Comparison of ENCODE assay signal across 9 mouse cellular contexts in genomic region chr2:25177685-25178084, GRCm38 (mm10). TPM values are rescaled to one million over a fixed set of nuclear protein-coding genes. Genes with fewer than 3 reads are reported as not detected.
DNase-seq lines count a peak whose midpoint lies in the region; ATAC-seq and TF ChIP-seq lines count a peak whose summit lies in the region.
"Had no signal": no experiment of that assay in that cellular context is flagged by ENCODE, and none has a peak within 500 bp of the region (broad histone marks: within the 10 kb centered on the region; RNA-seq: fewer than 3 reads in every experiment).

No protein-coding gene starts in this region.

- no peak for ATAC-seq in heart, embryonic 13.5 days (ENCODE audit: extremely low read depth, insufficient number of reproducible peaks, low FRiP score, low TSS enrichment)
- ATAC-seq in kidney, postnatal 0 days (replicated peaks; ENCODE audit: low FRiP score, low read depth), result peak; percentile 27; the same call in 1 of the 2 replicates
- ATAC-seq in midbrain, embryonic 12.5 days (ENCODE audit: low FRiP score, low read depth), result peak; percentile 14

- no peak overlapping the region for H3K4me3 ChIP-seq in heart, embryonic 13.5 days
- no peak overlapping the region for H3K4me3 ChIP-seq in kidney, postnatal 0 days (replicated peaks; ENCODE audit: low read depth, low read length)
- peak overlapping the region; percentile 25 for H3K4me3 ChIP-seq in midbrain, embryonic 12.5 days

- peak overlapping the region; percentile 67 for H3K27ac ChIP-seq in heart, embryonic 13.5 days (replicated peaks)
- H3K27ac ChIP-seq in kidney, postnatal 0 days, result peak overlapping the region; percentile 68
- H3K27ac ChIP-seq in midbrain, embryonic 12.5 days (replicated peaks), result peak overlapping the region; percentile 85

- H3K9ac ChIP-seq in heart, embryonic 13.5 days, result peak overlapping the region; percentile 52
- no peak overlapping the region for H3K9ac ChIP-seq in kidney, postnatal 0 days (ENCODE audit: low read depth, low read length)
- peak overlapping the region; percentile 51 for H3K9ac ChIP-seq in midbrain, embryonic 12.5 days (replicated peaks)

- peaks cover 71% of the 10 kb centered on the region for H3K27me3 ChIP-seq in heart, embryonic 13.5 days (replicated peaks)
- H3K27me3 ChIP-seq in kidney, postnatal 0 days (ENCODE audit: insufficient read depth, low read length), result no peaks in the 10 kb centered on the region
- H3K27me3 ChIP-seq in midbrain, embryonic 12.5 days, result 0 out of 2 replicates have a peak, but pooled peaks cover 12% of the 10 kb centered on the region

- H3K36me3 ChIP-seq in heart, embryonic 13.5 days, result no peaks in the 10 kb centered on the region
- no peaks in the 10 kb centered on the region for H3K36me3 ChIP-seq in kidney, postnatal 0 days (ENCODE audit: insufficient read depth, low read length)
- H3K36me3 ChIP-seq in midbrain, embryonic 12.5 days, result no peaks in the 10 kb centered on the region

- H3K9me3 ChIP-seq in heart, embryonic 13.5 days, result no peaks in the 10 kb centered on the region
- H3K9me3 ChIP-seq in kidney, postnatal 0 days (replicated peaks; ENCODE audit: low read length), result no peaks in the 10 kb centered on the region
- no peaks in the 10 kb centered on the region for H3K9me3 ChIP-seq in midbrain, embryonic 12.5 days

- 11% methylated on average over 6 of the region's 6 CpGs for WGBS in heart, embryonic 13.5 days
- WGBS in kidney, postnatal 0 days, result 2% methylated on average over 6 of the region's 6 CpGs
- WGBS in midbrain, embryonic 12.5 days, result under 1% methylated on average over 6 of the region's 6 CpGs

- H3K4me2 ChIP-seq in heart, embryonic 13.5 days, result peak overlapping the region; percentile 14
- H3K4me2 ChIP-seq in kidney, postnatal 0 days (ENCODE audit: low read length), result peak overlapping the region; percentile 4; the same call in 1 of the 2 replicates
- peak overlapping the region; percentile 42 for H3K4me2 ChIP-seq in midbrain, embryonic 12.5 days (replicated peaks)

- no peak for TF ChIP-seq CTCF in kidney, postnatal 0 days (IDR thresholded peaks at IDR 0.05; ENCODE audit: low read depth)

- peaks cover 58% of the 10 kb centered on the region for H3K4me1 ChIP-seq in heart, embryonic 13.5 days
- peaks cover 32% of the 10 kb centered on the region for H3K4me1 ChIP-seq in kidney, postnatal 0 days (replicated peaks; ENCODE audit: insufficient read depth, low read length)
- peaks cover 62% of the 10 kb centered on the region for H3K4me1 ChIP-seq in midbrain, embryonic 12.5 days

- peak; percentile 53 for DNase-seq in adrenal gland, postnatal 14 days
- DNase-seq in adrenal gland, adult 8-10 months, result no peak
- peak; percentile 56 for DNase-seq in brain, adult 2 months (ENCODE audit: low read depth, low spot score)
- peak; percentile 79 for DNase-seq in kidney, postnatal 0 days (ENCODE audit: low spot score)
- DNase-seq in urinary bladder, adult 18-20 months (ENCODE audit: low spot score in 2 of 2), result no peak
- DNase-seq in spleen, postnatal 14 days (ENCODE audit: low spot score in 2 of 2), result no peak

RNA-seq across cellular contexts. Expression of gene Nrarp, which starts 2.9 kb away (rescaled TPM):
- total RNA-seq in adrenal gland, postnatal 14 days (2021), result 8.7 and 9.5 TPM in 2 replicates
- 1 to 10 TPM; 2.4 to 3.5 (median 2.7) TPM for total RNA-seq in adrenal gland, adult 8-10 months (2022)
- polyA plus RNA-seq in heart, embryonic 13.5 days (2015; fragmentation: Nextera tagmentation; extraction: Ambion mirVana), result 7.7 and 8.2 TPM in 2 replicates
- polyA plus RNA-seq in kidney, postnatal 0 days (2015; fragmentation: Nextera tagmentation; extraction: Ambion mirVana), result 19.9 and 21.6 TPM in 2 replicates
- 91.2 and 92.1 TPM in 2 replicates for polyA plus RNA-seq in midbrain, embryonic 12.5 days (2016; fragmentation: Nextera tagmentation; extraction: Ambion mirVana)

RNA-seq across cellular contexts. Expression of gene Tor4a, which starts 19.0 kb away (rescaled TPM):
- total RNA-seq in adrenal gland, postnatal 14 days (2021), result 13.9 and 21.3 TPM in 2 replicates
- 10 to 100 TPM; 27.4 to 35.0 (median 31.7) TPM for total RNA-seq in adrenal gland, adult 8-10 months (2022)
- 6.4 and 6.9 TPM in 2 replicates for polyA plus RNA-seq in heart, embryonic 13.5 days (2015; fragmentation: Nextera tagmentation; extraction: Ambion mirVana)
- 10.8 and 12.0 TPM in 2 replicates for polyA plus RNA-seq in kidney, postnatal 0 days (2015; fragmentation: Nextera tagmentation; extraction: Ambion mirVana)
- 1.4 and 1.6 TPM in 2 replicates for polyA plus RNA-seq in midbrain, embryonic 12.5 days (2016; fragmentation: Nextera tagmentation; extraction: Ambion mirVana)

RNA-seq across cellular contexts. Expression of gene Nelfb, which starts 33.6 kb away (rescaled TPM):
- total RNA-seq in adrenal gland, postnatal 14 days (2021), result 41.6 and 47.1 TPM in 2 replicates
- 10 to 100 TPM; 59.6 to 74.9 (median 68.6) TPM for total RNA-seq in adrenal gland, adult 8-10 months (2022)
- 68.8 and 72.8 TPM in 2 replicates for polyA plus RNA-seq in heart, embryonic 13.5 days (2015; fragmentation: Nextera tagmentation; extraction: Ambion mirVana)
- 74.0 and 82.3 TPM in 2 replicates for polyA plus RNA-seq in kidney, postnatal 0 days (2015; fragmentation: Nextera tagmentation; extraction: Ambion mirVana)
- polyA plus RNA-seq in midbrain, embryonic 12.5 days (2016; fragmentation: Nextera tagmentation; extraction: Ambion mirVana), result 118 and 123 TPM in 2 replicates

RNA-seq across cellular contexts. Expression of gene Stpg3, which starts 36.8 kb away (rescaled TPM):
- total RNA-seq in adrenal gland, postnatal 14 days (2021), result not detected in 2 replicates
- not detected for total RNA-seq in adrenal gland, adult 8-10 months (2022)
- polyA plus RNA-seq in heart, embryonic 13.5 days (2015; fragmentation: Nextera tagmentation; extraction: Ambion mirVana), result not detected in 2 replicates
- 0.29 and 0.43 TPM in 2 replicates for polyA plus RNA-seq in kidney, postnatal 0 days (2015; fragmentation: Nextera tagmentation; extraction: Ambion mirVana)
- polyA plus RNA-seq in midbrain, embryonic 12.5 days (2016; fragmentation: Nextera tagmentation; extraction: Ambion mirVana), result not detected in 2 replicates

RNA-seq across cellular contexts. Expression of gene Fam166a, which starts 40.9 kb away (rescaled TPM):
- not detected in 2 replicates for total RNA-seq in adrenal gland, postnatal 14 days (2021)
- under 1 TPM in 1 of 4 experiments, not detected in 3; 0.27 TPM for total RNA-seq in adrenal gland, adult 8-10 months (2022)
- not detected in 2 replicates for polyA plus RNA-seq in heart, embryonic 13.5 days (2015; fragmentation: Nextera tagmentation; extraction: Ambion mirVana)
- 0.28 and 0.62 TPM in 2 replicates for polyA plus RNA-seq in kidney, postnatal 0 days (2015; fragmentation: Nextera tagmentation; extraction: Ambion mirVana)
- 0.21 and 1.6 TPM in 2 replicates for polyA plus RNA-seq in midbrain, embryonic 12.5 days (2016; fragmentation: Nextera tagmentation; extraction: Ambion mirVana)
- total RNA-seq: left cerebral cortex, adult 18-20 months had no signal

Comparison
In these comparisons a context has a peak if more than half of its experiments do, and no peak if none do; other contexts are left out.
1. DNase-seq: peak in adrenal gland, postnatal 14 days (single experiment), brain, adult 2 months (single experiment) and kidney, postnatal 0 days (single experiment); none in adrenal gland, adult 8-10 months (single experiment), urinary bladder, adult 18-20 months (0 of 2) and spleen, postnatal 14 days (0 of 2).
2. Peak in every context shown above with its lines, with median percentiles within 50 percentile points of each other: H3K27ac ChIP-seq and H3K4me2 ChIP-seq.